Mouse (Mus musculus) NIH3T3 (cell line): ENCODE results near the gene Cmtm3.

Experiments
- DNase-seq: peaks from one replicate; pipeline ENCODE4 v3.0.0-alpha.2; 2012; ENCODE audit warnings: low read depth

Cmtm3 gene

GRCm38 (mm10) chr8:104342426-104342825 is 3.2 kb downstream of the Cmtm3 start:
- no peak for DNase-seq

DNA sequence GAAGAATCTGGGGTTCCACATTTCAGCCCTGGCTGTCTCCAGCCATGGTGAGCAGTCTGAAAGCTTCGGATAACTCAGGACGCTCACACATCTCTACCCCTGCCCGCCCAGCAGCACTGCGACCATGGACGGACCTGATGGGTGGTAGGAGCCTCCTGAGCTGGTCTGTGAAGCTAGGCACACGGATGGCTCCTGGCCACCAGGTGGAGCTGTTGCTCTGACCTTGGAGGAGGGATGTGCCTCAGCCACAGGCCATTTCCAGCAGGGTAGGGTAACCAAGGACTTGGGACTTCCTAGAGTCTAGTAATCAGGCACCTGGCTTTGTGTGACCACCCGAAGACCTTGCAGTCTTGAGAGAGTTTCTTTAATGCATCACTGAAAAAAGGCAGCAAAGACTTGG is 4.7 kb downstream of the Cmtm3 start:
- DNase-seq, result peak; percentile 94

GRCm38 (mm10) chr8:104344622-104345021 is 5.4 kb downstream of the Cmtm3 start:
- DNase-seq, result no peak

DNA sequence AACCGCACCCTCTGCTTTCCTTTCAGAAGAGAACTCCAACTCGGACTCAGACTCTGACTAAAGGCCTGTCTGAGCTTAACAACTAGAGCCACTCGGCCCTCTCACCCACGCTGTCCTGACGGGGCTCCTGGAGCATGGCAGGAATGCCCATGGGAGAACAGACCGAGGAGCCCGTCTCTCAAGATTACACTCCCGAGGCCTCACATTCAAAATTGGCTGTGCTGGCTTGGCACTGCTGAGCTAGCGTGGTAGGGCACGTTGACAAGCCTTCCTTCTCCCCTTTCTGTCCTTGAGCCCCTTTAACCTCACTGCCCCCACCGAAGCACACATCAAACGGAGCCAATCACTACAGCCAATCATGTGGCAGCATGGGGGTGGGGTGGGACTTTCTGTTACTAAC is 7.5 kb downstream of the Cmtm3 start:
- no peak for DNase-seq

DNA sequence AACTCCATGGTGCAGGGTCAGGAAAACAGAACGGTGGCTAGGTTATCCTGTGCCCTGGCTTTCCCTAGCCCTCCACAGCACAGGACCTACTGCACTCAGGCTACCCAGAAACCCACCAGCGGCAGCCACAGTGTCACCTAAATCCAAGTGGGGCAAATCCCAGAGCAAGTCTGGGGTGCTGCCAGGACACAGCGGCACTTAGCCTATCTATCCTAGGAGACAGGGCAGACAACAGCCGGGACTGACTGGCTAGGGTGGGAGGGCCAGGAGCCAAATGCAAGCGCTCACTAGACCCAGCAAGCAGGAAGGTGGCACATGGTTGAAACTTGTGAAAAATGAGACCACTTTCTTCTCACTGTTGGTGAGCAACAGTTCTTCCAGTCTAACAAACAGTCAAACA is 9.8 kb downstream of the Cmtm3 start:
- DNase-seq, result no peak

GRCm38 (mm10) chr8:104350047-104350446 is 10.8 kb downstream of the Cmtm3 start:
- DNase-seq, result no peak

GRCm38 (mm10) chr8:104353186-104353585 is 14.0 kb downstream of the Cmtm3 start:
- DNase-seq, result no peak

- no peak for DNase-seq
Measured at GRCm38 (mm10) chr8:104354504-104354903, 15.3 kb downstream of the Cmtm3 start.

- DNase-seq, result no peak
Measured at GRCm38 (mm10) chr8:104358637-104359036, 19.4 kb downstream of the Cmtm3 start.

DNA sequence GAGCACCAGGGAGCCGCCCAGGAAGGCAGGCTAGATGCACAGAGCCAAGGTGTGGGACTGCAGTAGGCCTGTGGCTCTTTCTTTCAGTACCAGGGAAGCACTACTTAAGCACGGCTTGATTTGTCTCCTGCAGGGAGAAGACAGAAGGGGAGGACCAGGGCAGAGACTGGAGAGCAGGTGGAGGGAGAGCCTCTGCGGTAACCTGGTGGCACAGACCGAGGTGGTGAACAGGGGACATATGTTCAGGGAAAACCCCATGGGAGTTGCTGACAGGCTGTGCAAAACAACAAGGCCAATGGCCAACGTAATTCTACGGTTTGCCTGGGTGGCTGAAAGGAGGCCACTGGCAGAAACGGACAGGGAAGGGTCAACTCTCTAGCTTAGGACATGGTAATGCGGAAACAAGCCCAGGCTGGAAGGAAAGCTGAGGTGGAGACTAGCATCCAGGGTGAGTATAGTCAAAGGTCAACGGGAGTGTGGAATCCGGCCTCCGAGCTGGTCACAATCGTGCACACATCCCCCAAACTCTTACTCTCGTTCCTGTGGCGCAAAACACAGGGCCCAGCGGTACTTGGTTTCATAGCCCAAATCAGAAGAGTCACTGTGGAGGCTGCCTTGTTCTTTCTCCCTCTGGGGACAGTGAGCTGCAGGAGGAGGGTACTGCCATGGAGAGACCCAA is 20.7 kb downstream of the Cmtm3 start:
- DNase-seq, result no peak

DNA sequence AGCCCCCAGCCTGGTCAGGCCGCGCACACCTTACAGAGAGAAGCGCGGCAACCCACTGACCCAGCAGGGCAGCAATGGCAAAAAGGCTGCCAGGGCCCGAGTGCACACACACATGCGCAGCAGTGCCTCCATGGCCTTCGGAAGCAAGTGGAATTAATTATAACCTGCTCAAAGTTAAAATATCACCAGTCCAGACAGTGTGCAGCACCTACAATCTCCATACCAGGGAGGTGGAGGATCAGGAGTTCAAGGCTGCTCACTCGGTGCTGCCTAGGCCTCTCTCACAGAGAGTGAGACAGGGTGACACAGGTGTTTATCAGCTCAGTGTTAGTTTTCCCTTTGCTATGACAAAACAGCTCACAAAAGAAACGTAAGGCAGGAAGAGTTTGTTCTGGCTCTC is 26.5 kb downstream of the Cmtm3 start:
- no peak for DNase-seq

- DNase-seq, result no peak
Measured at GRCm38 (mm10) chr8:104367398-104367797, 28.2 kb downstream of the Cmtm3 start.

- no peak for DNase-seq
Measured at GRCm38 (mm10) chr8:104369591-104369990, 30.4 kb downstream of the Cmtm3 start.

- no peak for DNase-seq
Measured at GRCm38 (mm10) chr8:104370071-104370470, 30.9 kb downstream of the Cmtm3 start.

DNA sequence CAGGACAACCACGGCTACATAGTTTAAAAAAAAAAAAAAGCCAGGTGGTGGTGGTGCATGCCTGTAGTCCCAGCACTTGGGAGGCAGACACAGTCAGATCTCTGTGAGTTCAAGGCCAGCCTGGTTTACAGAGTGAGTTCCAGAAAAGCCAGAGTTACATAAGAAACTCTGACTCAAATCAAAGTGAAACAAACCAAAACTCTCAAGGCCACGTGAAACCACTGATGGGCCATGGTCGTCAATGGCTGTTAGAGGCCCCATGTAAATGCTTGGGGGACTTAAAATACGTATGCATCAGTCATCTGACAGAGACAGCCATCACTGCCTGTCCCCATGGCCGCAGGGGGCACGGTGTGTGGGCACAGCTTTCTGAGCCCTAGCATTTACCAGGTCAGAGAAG is 31.9 kb downstream of the Cmtm3 start:
- no peak for DNase-seq

GRCm38 (mm10) chr8:104373779-104374178 is 34.6 kb downstream of the Cmtm3 start:
- no peak for DNase-seq

DNA sequence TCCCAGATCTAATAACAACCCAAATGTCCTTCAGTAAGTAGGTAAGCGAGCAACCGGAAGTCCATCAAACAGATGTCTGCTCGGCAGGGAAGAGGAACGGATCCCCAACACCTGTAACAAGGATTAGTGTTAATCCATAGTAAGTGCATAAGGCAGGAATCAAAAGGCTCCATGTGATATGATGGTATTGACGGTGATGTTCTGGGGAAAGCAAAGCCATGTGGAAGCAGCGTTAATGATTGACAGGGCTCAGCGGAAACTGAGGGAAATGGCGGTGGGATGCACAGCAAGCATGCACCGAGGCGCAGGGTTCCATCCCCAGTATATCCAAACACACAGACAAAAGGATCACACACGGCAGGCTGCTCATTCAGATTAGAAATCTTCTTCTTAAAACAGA is 35.1 kb downstream of the Cmtm3 start:
- no peak for DNase-seq

DNA sequence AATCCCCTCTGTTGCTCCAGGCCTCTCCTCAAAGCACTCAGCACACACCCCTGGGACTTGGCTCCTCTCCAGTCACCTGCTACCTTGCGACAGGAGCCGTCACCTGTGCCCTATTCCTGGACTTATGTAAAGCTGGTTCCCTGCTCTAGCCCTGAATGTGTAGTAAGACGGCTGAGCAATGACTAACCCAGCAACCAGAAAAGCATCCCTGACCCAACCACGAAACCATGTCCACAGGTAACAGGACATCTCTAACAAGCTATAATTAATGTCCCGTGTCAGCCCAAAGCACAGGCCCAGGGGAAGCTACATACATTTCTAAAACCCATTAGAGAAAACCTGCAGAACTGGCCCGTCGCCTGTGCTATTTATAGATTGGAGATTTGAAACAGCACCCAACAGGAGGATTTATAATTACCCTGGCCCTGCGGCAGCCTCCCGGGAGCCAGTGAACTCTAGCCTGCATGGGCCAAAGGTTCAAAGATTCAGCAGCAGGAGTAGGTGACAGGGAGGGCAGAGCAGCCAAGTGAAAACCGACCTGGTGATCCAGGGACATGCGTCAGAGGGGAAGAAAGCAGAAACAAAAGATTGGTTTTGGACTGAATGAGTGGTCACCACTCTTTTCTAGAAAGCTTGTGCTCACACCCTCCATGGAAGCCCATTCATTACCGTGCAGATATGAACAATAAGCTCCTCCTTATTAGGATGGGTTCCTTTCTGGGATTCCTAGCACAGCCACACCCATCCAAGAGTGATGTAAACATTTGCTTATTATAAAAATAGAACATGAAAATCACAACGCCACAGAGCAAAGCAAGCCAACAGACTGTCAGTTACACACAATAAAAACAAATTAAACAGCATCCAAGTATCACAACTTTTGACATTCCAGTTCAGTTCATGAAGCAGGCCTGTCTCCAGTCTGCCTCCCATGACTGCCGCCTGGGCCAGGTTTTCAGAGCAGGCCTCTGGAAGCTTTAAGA is 35.9 kb downstream of the Cmtm3 start:
- peak; percentile 52 for DNase-seq

DNA sequence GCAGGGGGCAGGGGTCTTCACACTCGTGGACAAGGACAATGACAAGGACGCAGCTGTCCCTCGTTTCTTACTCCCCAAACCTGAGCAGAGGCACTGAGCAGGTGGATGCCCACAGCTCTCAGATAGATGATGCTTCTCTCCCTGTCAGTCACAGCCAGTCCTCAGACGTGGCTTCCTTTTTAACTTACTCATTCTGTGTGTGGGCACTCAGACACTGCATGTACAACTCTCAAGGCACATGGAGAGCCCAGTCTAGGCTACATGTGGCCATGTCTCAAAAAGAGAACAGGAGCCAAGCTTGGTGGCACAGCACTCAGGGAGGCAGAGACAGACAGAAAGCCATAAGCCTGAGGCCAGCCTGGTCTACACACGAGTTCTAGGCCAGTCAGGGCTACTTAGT is 36.7 kb downstream of the Cmtm3 start:
- no peak for DNase-seq

DNA sequence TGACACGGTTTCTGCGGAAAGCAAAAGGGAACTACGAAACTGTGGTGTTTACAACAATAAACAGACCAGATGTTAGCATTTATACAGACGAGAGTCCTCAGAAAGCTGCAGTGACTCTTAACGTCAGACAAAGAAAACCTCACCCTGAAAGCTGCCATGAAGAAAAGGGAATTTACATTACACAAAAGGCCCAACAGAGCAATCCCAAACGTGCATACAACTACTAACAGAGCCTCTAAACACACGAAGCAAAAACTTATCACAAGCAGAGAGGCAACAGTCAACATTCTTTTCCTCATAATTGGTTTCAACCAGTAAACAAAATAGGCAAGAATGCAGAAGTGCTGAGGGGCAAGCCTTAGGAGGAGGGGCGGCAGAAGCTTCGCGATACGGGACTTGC is 37.5 kb downstream of the Cmtm3 start:
- DNase-seq, result no peak

DNA sequence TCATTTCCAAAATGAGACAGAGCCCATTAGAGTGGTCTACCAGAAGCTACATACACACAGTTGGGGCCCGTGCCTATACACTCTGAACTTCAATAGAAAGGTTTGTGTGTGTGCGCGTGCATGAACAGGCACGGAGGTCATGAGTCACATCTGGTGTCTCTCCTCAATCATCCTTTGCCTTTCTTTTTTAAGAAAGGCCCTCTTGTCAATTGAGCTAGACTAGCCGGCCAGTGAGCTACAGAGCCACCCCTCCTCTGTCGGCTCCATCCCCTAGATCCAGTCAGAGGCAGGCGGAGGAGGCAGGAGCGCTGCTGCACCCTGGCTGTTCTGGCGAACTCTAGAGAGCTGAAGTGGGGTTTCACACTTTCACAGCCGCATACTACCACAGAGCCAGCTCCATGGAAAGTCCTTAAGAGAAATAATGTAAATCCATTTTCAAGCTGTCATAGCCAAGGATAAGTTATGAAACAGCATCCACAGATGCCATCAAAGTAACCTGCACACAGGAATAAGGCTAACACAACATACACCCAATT is 40.2 kb downstream of the Cmtm3 start:
- DNase-seq, result no peak

GRCm38 (mm10) chr8:104380269-104380668 is 41.1 kb downstream of the Cmtm3 start:
- DNase-seq, result no peak

DNA sequence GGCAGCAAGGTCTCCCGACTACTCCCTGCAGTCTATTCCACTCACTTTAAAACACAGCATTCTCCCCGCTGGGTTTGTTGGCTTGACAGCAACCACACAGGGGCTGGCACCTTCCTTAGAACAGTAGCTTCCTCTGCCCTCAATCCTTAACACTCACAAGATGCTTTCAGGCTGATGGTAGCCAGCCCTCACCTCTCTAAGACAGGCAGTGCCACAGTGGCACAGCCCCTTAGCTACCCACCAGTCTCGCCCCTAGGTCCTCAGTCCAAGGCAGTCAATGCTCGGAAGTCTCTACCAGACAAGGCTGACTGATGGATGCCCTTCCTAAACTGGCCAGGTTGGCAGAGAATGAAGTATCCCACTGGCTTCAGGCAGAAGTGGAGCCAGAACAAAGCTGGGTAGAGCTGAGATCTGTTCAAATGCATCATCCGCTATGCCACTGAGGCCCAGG is 41.8 kb downstream of the Cmtm3 start:
- no peak for DNase-seq
